Mouse (Mus musculus) MEL (cell line): ENCODE results near the gene Sln. TPM values are rescaled to one million over a fixed set of nuclear protein-coding genes. Genes with fewer than 3 reads are reported as not detected.

Source experiments
- DNase-seq: peaks from one replicate; pipeline ENCODE4 v3.0.0; 2011; ENCODE audit warnings: low read depth, low spot score
- H3K27ac ChIP-seq: 2 replicates; pipeline ENCODE4 v1.5.1; 2012; ENCODE audit warnings: low read depth, mild to moderate bottlenecking, control low read depth, low read length, moderate library complexity; ENCODE audit not compliant: control insufficient read depth
- H3K27me3 ChIP-seq, 2 experiments: fragments of 150-350 bp in 1 of 2; sonication (generic) in 1 of 2; 2 replicates each; pipeline ENCODE4 v1.6.1; 2012; ENCODE audit warnings: low read length in 2 of 2, mild to moderate bottlenecking in 2 of 2, improper control_type of control experiment in 1 of 2, moderate library complexity in 1 of 2; ENCODE audit not compliant: insufficient read depth in 2 of 2, control insufficient read depth in 1 of 2
- H3K36me3 ChIP-seq, 2 experiments: 2 replicates each; pipeline ENCODE4 v1.6.1; 2012 to 2014; ENCODE audit warnings: low read length in 2 of 2, improper control_type of control experiment in 1 of 2, inconsistent platforms in 1 of 2, mild to moderate bottlenecking in 1 of 2; ENCODE audit not compliant: insufficient read depth in 2 of 2, control insufficient read depth in 1 of 2
- H3K4me1 ChIP-seq, 2 experiments: fragments of 150-350 bp in 1 of 2; sonication (generic) in 1 of 2; 2 replicates each; pipeline ENCODE4 v1.6.1; 2012; ENCODE audit warnings: low read length in 2 of 2, improper control_type of control experiment in 1 of 2, mild to moderate bottlenecking in 1 of 2; ENCODE audit not compliant: insufficient read depth in 2 of 2, control insufficient read depth in 1 of 2
- H3K4me3 ChIP-seq, 2 experiments: fragments of 150-350 bp in 1 of 2; sonication (generic) in 1 of 2; 2 replicates each; pipeline ENCODE4 v1.5.1; 2012; ENCODE audit warnings: low read depth in 2 of 2, low read length in 2 of 2, mild to moderate bottlenecking in 2 of 2, moderate library complexity in 2 of 2, control low read depth in 1 of 2, improper control_type of control experiment in 1 of 2; ENCODE audit not compliant: control insufficient read depth in 1 of 2, insufficient read depth in 1 of 2
- H3K79me2 ChIP-seq: 2 replicates; pipeline ENCODE4 v1.6.1; 2012; ENCODE audit warnings: mild to moderate bottlenecking, low read length, moderate library complexity; ENCODE audit not compliant: control insufficient read depth, poor library complexity, insufficient read depth
- H3K9ac ChIP-seq: 2 replicates; pipeline ENCODE4 v1.6.1; 2012; ENCODE audit warnings: low read depth, mild to moderate bottlenecking, control low read depth, low read length, moderate library complexity; ENCODE audit not compliant: control insufficient read depth, poor library complexity, severe bottlenecking
- H3K9me3 ChIP-seq: fragments of 150-350 bp; sonication (generic); replicated peaks from 2 replicates; pipeline ENCODE4 v1.6.1; 2012; ENCODE audit warnings: mild to moderate bottlenecking, low read length, improper control_type of control experiment, moderate library complexity; ENCODE audit not compliant: insufficient read depth
- BHLHE40 ChIP-seq: IDR thresholded peaks from 2 replicates; pipeline ENCODE4 v1.6.1; 2012; ENCODE audit warnings: low read depth, mild to moderate bottlenecking, inconsistent platforms, low read length, improper control_type of control experiment, borderline replicate concordance
- E2F4 ChIP-seq: IDR thresholded peaks from 2 replicates; pipeline ENCODE4 v1.6.1; 2011; ENCODE audit warnings: low read depth, low read length, improper control_type of control experiment, borderline replicate concordance
- ELF1 ChIP-seq: IDR thresholded peaks from 2 replicates; pipeline ENCODE4 v1.6.1; 2014; ENCODE audit warnings: low read depth, mild to moderate bottlenecking, inconsistent platforms, low read length, improper control_type of control experiment, moderate library complexity
- EP300 ChIP-seq, 2 experiments: IDR thresholded peaks; 2 replicates each; pipeline ENCODE4 v1.6.1; 2011; ENCODE audit warnings: improper control_type of control experiment in 2 of 2, low read length in 2 of 2, low read depth in 1 of 2, mild to moderate bottlenecking in 1 of 2
- MAFK ChIP-seq: IDR thresholded peaks from 2 replicates; pipeline ENCODE4 v1.6.1; 2011; ENCODE audit warnings: low read depth, mild to moderate bottlenecking, low read length, improper control_type of control experiment, borderline replicate concordance
- MEF2A ChIP-seq: IDR thresholded peaks from 2 replicates; pipeline ENCODE4 v1.6.1; 2014; ENCODE audit warnings: low read depth, mild to moderate bottlenecking, inconsistent platforms, low read length, improper control_type of control experiment; ENCODE audit not compliant: poor library complexity, insufficient replicate concordance, severe bottlenecking; ENCODE audit errors: extremely low read depth
- MXI1 ChIP-seq: IDR thresholded peaks from 2 replicates; pipeline ENCODE4 v1.6.1; 2011; ENCODE audit warnings: mild to moderate bottlenecking, low read depth, low read length, improper control_type of control experiment
- MYC ChIP-seq: IDR thresholded peaks from 2 replicates; pipeline ENCODE4 v1.6.1; 2011; ENCODE audit warnings: low read depth, mild to moderate bottlenecking, low read length, improper control_type of control experiment, moderate library complexity
- NRF1 ChIP-seq: IDR thresholded peaks from 2 replicates; pipeline ENCODE4 v1.6.1; 2014; ENCODE audit warnings: low read depth, mild to moderate bottlenecking, inconsistent platforms, low read length, improper control_type of control experiment, moderate library complexity; ENCODE audit not compliant: poor library complexity, insufficient read depth, severe bottlenecking
- POLR2A ChIP-seq, 2 experiments: IDR thresholded peaks; 2 replicates each; pipeline ENCODE4 v1.6.1; 2011 to 2012; ENCODE audit warnings: low read length in 2 of 2, mild to moderate bottlenecking in 2 of 2, control low read depth in 1 of 2, improper control_type of control experiment in 1 of 2, low read depth in 1 of 2, moderate library complexity in 1 of 2; ENCODE audit not compliant: control insufficient read depth in 1 of 2, insufficient read depth in 1 of 2, poor library complexity in 1 of 2
- POLR2AphosphoS2 ChIP-seq: IDR thresholded peaks from 2 replicates; pipeline ENCODE4 v1.6.1; 2011; ENCODE audit warnings: low read length, improper control_type of control experiment
- POLR2AphosphoS5 ChIP-seq: IDR thresholded peaks from 2 replicates; pipeline ENCODE4 v1.6.1; 2012; ENCODE audit warnings: low read depth, borderline replicate concordance, mild to moderate bottlenecking, inconsistent platforms, low read length, moderate library complexity, mixed read lengths
- RAD21 ChIP-seq: IDR thresholded peaks from 2 replicates; pipeline ENCODE4 v1.6.1; 2011; ENCODE audit warnings: mild to moderate bottlenecking, low read depth, low read length, improper control_type of control experiment
- SIN3A ChIP-seq: IDR thresholded peaks from 2 replicates; pipeline ENCODE4 v1.6.1; 2012; ENCODE audit warnings: low read length, improper control_type of control experiment, inconsistent platforms
- TAL1 ChIP-seq: IDR thresholded peaks from 2 replicates; pipeline ENCODE4 v1.6.1; 2012; ENCODE audit warnings: mild to moderate bottlenecking, inconsistent platforms, low read length, moderate library complexity, mixed read lengths
- UBTF ChIP-seq: IDR thresholded peaks from 2 replicates; pipeline ENCODE4 v1.6.1; 2012; ENCODE audit warnings: low read depth, mild to moderate bottlenecking, inconsistent platforms, low read length, improper control_type of control experiment, moderate library complexity, borderline replicate concordance; ENCODE audit not compliant: insufficient read depth
- USF2 ChIP-seq, 2 experiments: IDR thresholded peaks; 2 replicates each; pipeline ENCODE4 v1.6.1; 2011 to 2012; ENCODE audit warnings: improper control_type of control experiment in 2 of 2, low read length in 2 of 2, borderline replicate concordance in 1 of 2, inconsistent platforms in 1 of 2, low read depth in 1 of 2, mild to moderate bottlenecking in 1 of 2; ENCODE audit not compliant: insufficient read depth in 1 of 2
- ZKSCAN1 ChIP-seq: IDR thresholded peaks from 2 replicates; pipeline ENCODE4 v1.6.1; 2012; ENCODE audit warnings: low read depth, mild to moderate bottlenecking, inconsistent platforms, low read length, improper control_type of control experiment, moderate library complexity
- ZNF384 ChIP-seq: IDR thresholded peaks from 2 replicates; pipeline ENCODE4 v1.6.1; 2012; ENCODE audit warnings: low read depth, mild to moderate bottlenecking, inconsistent platforms, low read length, improper control_type of control experiment
- polyA plus RNA-seq, 2 experiments: library from polyadenylated mRNA; stranded (reverse) in 1 of 2; unstranded in 1 of 2; fragments of >175 nt in 1 of 2; fragments of >200 nt in 1 of 2; gene quantifications; 2 replicates each; pipeline versions ENCODE4 v1.2.1 to v1.2.4; 2012; ENCODE audit warnings: low replicate concordance in 2 of 2, low read depth in 1 of 2; ENCODE audit not compliant: insufficient read length in 2 of 2, insufficient read depth in 1 of 2, missing spikeins in 1 of 2
- total RNA-seq: library from RNA; depleted of rRNA; stranded (reverse); fragments of 300-350 nt; gene quantifications from 2 replicates; pipeline ENCODE4 v1.2.3, GENCODE M21; 2012

Gene Sln
- total and polyA plus RNA-seq, 3 experiments = not detected

DNA sequence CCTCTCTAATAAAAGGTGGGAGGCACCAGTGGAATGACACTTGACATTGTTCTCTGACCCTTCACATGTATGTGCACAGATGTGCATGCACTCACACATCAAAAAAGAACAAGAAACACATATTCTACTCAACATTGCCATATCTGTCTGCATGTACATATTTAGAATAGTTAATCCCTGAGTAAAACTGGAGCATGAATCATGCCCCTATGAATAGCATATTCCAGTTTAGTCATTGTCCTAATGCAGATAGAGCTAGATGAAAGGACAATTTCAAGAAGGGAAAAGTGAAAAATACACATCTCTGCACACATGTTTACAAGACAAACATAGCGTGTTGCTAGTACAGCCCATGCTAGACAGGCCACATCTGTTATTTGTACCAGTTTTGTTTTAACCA is 4.6 kb downstream of the Sln start:
- Histone ChIP-seq H3K4me1 (no peaks in the 10 kb centered on the region), H3K27ac (no peak overlapping the region), H3K4me3 (no peak overlapping the region), H3K9ac (no peak overlapping the region), H3K79me2 (no peaks in the 10 kb centered on the region), H3K36me3 (no peaks in the 10 kb centered on the region), H3K27me3 (no peaks in the 10 kb centered on the region), H3K9me3 (no peaks in the 10 kb centered on the region)
- TF ChIP-seq TAL1 (no peak), POLR2AphosphoS5 (no peak), POLR2A (IDR thresholded peaks at IDR 0.05; ENCODE audit: control insufficient read depth in 1 of 2, insufficient read depth in 1 of 2, low read depth in 1 of 2, low read length in 2 of 2, poor library complexity in 1 of 2) (no peak), ZNF384 (no peak), MYC (no peak), MEF2A (no peak), BHLHE40 (no peak), EP300 (IDR thresholded peaks at IDR 0.05; ENCODE audit: low read depth in 1 of 2, low read length in 2 of 2) (no peak), E2F4 (no peak)
- DNase-seq = no peak

GRCm38 (mm10) chr9:53857864-53858263 is 7.9 kb downstream of the Sln start:
- H3K27me3 ChIP-seq = no peaks in the 10 kb centered on the region
- TF ChIP-seq USF2 (IDR thresholded peaks at IDR 0.05; ENCODE audit: borderline replicate concordance in 1 of 2, insufficient read depth in 1 of 2, low read depth in 1 of 2, low read length in 2 of 2) (no peak), TAL1 (no peak), POLR2AphosphoS2 (no peak), SIN3A (no peak), POLR2A (IDR thresholded peaks at IDR 0.05; ENCODE audit: control insufficient read depth in 1 of 2, insufficient read depth in 1 of 2, low read depth in 1 of 2, low read length in 2 of 2, poor library complexity in 1 of 2) (no peak), ZKSCAN1 (no peak), UBTF (no peak), MXI1 (no peak), BHLHE40 (no peak), MAFK (no peak), RAD21 (no peak), NRF1 (no peak), E2F4 (no peak), ELF1 (no peak)
- TF ChIP-seq, all 39 proteins: peak for 0
- no peaks in the 10 kb centered on the region for H3K79me2 ChIP-seq
- no peak for DNase-seq
- H3K27ac ChIP-seq = no peak overlapping the region
- no peaks in the 10 kb centered on the region for H3K9me3 ChIP-seq
- H3K9ac ChIP-seq = no peak overlapping the region
- no peaks in the 10 kb centered on the region for H3K4me1 ChIP-seq
- no peaks in the 10 kb centered on the region for H3K36me3 ChIP-seq
- H3K4me3 ChIP-seq = no peak overlapping the region
